Mouse (Mus musculus): ENCODE measurements around the gene Pdhb. TPM values are rescaled to one million over a fixed set of nuclear protein-coding genes. Genes with fewer than 3 reads are reported as not detected.

Gene Pdhb
- total and polyA plus RNA-seq, 3 experiments: 109 to 140 TPM; not detected in 1

- TF ChIP-seq MEF2A (IDR thresholded peaks at IDR 0.05; ENCODE audit: extremely low read depth, insufficient replicate concordance, low read depth, low read length, poor library complexity, severe bottlenecking) (no peak), UBTF (IDR thresholded peaks at IDR 0.05; ENCODE audit: borderline replicate concordance, insufficient read depth, low read depth, low read length) (no peak), MYB (IDR thresholded peaks at IDR 0.05; ENCODE audit: low read depth, low read length) (no peak), SIN3A (IDR thresholded peaks at IDR 0.05; ENCODE audit: low read length) (no peak), TAL1 (IDR thresholded peaks at IDR 0.05; ENCODE audit: low read length) (no peak), ELF1 (IDR thresholded peaks at IDR 0.05; ENCODE audit: low read depth, low read length) (no peak), ZMIZ1 (IDR thresholded peaks at IDR 0.05; ENCODE audit: low read depth, low read length) (no peak), GATA1 (IDR thresholded peaks at IDR 0.05; ENCODE audit: low read depth, low read length) (no peak), ETS1 (IDR thresholded peaks at IDR 0.05; ENCODE audit: low read depth, low read length) (no peak), HCFC1 (IDR thresholded peaks at IDR 0.05; ENCODE audit: low read depth, low read length) (no peak), KAT2A (conservative IDR thresholded peaks at IDR 0.05; ENCODE audit: low read depth, low read length) (no peak), JUND (IDR thresholded peaks at IDR 0.05; ENCODE audit: low read depth, low read length) (no peak), MAX (IDR thresholded peaks at IDR 0.05; ENCODE audit: low read length) (no peak), RAD21 (IDR thresholded peaks at IDR 0.05; ENCODE audit: low read depth, low read length) (no peak), MXI1 (IDR thresholded peaks at IDR 0.05; ENCODE audit: low read depth, low read length) (no peak), EP300 (IDR thresholded peaks at IDR 0.05; ENCODE audit: low read depth in 1 of 2, low read length in 2 of 2) (no peak)
- no peaks in the 10 kb centered on the region for H3K36me3 ChIP-seq (ENCODE audit: control insufficient read depth in 1 of 2, insufficient read depth in 2 of 2, low read length in 2 of 2)
- DNase-seq (ENCODE audit: low read depth, low spot score): no peak
- no peak overlapping the region for H3K4me3 ChIP-seq (ENCODE audit: control insufficient read depth in 1 of 2, insufficient read depth in 1 of 2, low read depth in 2 of 2, low read length in 2 of 2)
- H3K79me2 ChIP-seq (ENCODE audit: control insufficient read depth, insufficient read depth, low read length, poor library complexity): no peaks in the 10 kb centered on the region
- peaks cover 6 to 9% of the 10 kb centered on the region in 2 experiments for H3K27me3 ChIP-seq (ENCODE audit: control insufficient read depth in 1 of 2, insufficient read depth in 2 of 2, low read length in 2 of 2)
- no peaks in the 10 kb centered on the region for H3K4me1 ChIP-seq (ENCODE audit: control insufficient read depth in 1 of 2, insufficient read depth in 2 of 2, low read length in 2 of 2)
- no peak overlapping the region for H3K9ac ChIP-seq (ENCODE audit: control insufficient read depth, low read depth, low read length, poor library complexity, severe bottlenecking)
- no peak overlapping the region for H3K27ac ChIP-seq (ENCODE audit: control insufficient read depth, low read depth, low read length)
- H3K9me3 ChIP-seq (replicated peaks; ENCODE audit: insufficient read depth, low read length): no peaks in the 10 kb centered on the region
Measured at GRCm38 (mm10) chr14:8207543-8207942, 34.7 kb upstream of the Pdhb start.

GRCm38 (mm10) chr14:8207105-8207504 is 34.3 kb upstream of the Pdhb start:
- Histone ChIP-seq H3K27me3 (ENCODE audit: control insufficient read depth in 1 of 2, insufficient read depth in 2 of 2, low read length in 2 of 2) (peaks cover 6 to 9% of the 10 kb centered on the region in 2 experiments), H3K4me1 (ENCODE audit: control insufficient read depth in 1 of 2, insufficient read depth in 2 of 2, low read length in 2 of 2) (no peaks in the 10 kb centered on the region), H3K4me3 (ENCODE audit: control insufficient read depth in 1 of 2, insufficient read depth in 1 of 2, low read depth in 2 of 2, low read length in 2 of 2) (no peak overlapping the region), H3K36me3 (ENCODE audit: control insufficient read depth in 1 of 2, insufficient read depth in 2 of 2, low read length in 2 of 2) (no peaks in the 10 kb centered on the region), H3K79me2 (ENCODE audit: control insufficient read depth, insufficient read depth, low read length, poor library complexity) (no peaks in the 10 kb centered on the region), H3K9ac (ENCODE audit: control insufficient read depth, low read depth, low read length, poor library complexity, severe bottlenecking) (no peak overlapping the region), H3K27ac (ENCODE audit: control insufficient read depth, low read depth, low read length) (no peak overlapping the region), H3K9me3 (replicated peaks; ENCODE audit: insufficient read depth, low read length) (no peaks in the 10 kb centered on the region)
- no peak for DNase-seq (ENCODE audit: low read depth, low spot score)
- no peak for TF ChIP-seq MAX (IDR thresholded peaks at IDR 0.05; ENCODE audit: low read length)

Measured in MEL (cell line).